Mouse (Mus musculus) thymus, postnatal 10 days (tissue): ENCODE data around the gene Foxo1.

Experiments used
- DNase-seq, 2 experiments: peaks; one replicate each; pipeline ENCODE4 v3.0.0; 2021; ENCODE audit warnings: low spot score in 2 of 2

Foxo1 gene

DNA sequence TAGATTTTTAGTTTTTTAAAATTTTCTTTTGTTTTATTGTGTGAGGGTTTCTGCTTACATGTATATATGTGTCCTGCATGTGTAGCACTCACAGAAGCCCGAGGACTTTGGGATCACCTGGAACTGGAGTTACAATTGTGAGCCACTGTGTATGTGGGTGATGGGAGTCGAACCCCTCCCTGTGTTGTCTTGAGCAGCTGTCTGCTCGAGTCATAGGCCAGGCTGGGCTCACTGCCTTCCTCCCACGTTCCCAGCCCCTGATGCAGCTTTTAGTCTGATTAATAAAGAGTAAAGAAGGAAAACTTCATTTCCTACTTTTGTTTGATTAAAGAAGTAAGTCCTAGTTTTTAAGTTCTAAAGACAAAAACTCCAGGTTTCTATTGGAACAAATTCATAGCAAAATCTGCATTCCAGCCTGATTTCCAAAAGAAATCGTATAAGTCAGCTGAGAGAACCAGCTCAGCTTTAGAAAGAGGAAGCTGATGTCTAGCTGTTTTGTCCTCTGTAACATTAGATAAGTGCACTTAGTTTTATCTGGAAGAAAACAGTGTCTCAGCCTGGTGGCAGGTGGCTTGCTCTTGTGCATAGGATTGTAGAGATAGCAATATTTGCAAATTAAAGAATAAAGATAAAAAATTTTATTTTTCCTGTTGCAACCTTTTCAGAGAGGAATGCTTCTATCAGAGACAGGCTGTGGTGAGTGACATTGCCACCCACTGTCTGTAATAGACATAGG lies 40.6 kb downstream of the Foxo1 start:
- DNase-seq: no peak

DNA sequence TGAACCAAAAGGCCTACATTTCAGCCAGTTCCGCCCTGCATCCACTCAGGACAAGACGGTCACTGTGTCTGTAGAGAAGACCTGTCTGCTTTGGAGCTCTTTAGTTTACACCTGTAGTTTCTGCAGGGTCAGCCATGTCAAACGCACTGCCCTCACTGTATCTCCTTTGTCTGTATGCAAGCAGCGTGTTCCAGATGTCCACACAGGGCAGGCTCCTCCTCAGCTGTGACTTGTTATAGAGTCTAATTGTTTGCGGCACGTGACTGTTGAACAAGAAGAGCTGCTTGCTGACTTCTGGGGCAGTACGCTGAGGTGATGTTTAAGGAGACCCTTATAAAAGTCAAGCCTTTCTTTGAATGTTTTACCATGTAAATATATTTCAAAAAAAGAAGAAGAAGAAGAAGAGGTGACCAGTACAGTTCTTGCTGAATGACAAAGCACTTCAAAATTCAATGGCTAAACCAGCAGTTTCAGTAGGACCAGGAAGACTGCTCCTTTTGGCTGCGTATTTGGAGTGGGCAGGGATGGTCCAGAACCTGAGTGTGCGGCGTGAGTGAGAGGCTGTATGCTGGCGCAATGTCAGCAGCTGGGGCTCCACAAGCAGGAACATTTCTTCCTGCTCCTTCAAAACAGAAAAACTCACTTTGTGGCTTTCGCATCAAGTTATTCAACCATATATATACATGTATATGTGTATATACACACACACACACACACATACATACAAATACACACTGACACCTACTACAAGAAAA lies 52.6 kb downstream of the Foxo1 start:
- DNase-seq: no peak

DNA sequence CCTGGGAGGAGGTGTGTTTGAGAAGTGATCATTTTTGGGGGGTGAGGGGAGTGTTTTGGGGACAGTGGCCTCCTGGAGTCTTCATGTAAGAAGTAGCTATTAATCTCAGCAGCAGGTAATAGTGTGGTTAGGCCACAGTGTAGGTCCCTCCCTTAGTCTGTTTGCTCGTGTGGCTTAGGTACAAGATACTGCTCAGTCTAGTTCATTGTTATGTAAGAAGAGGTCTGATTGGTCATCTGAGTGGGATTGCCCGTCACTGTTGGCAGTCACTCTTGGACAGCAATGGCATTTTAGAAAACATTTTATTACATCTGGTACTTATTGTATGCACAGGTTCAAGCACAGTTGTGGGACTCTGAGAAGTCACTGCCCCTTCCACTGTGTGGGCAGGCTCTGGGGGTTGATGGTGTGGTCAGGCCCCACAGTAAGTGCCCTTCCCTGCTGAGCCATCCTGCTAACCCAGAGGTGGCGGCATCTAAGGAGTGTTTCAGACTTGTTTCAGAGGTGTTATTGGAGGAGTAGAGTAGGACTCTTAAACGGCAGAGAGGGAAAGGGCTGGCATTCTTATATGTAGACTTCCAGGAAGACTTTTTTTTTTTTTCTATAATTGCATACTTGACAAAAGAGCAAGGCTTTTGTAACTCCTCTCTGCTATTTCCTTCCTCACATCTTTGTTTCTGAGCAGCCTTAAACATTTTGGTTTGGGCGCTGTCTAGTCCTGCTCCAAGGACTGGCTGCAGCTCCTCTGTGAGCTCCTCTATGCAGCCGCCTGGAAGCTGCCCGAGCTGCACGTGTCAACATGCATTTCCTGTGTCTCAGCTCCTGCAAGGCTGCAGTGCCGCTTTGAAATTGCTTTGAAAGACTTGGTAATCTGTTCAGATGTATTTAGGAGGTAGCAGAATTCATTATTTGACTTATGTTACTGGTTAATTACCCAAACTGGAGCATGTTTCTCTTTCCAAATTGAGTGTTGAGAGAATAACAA lies 54.6 kb downstream of the Foxo1 start:
- peak; percentile 48 to 54 for DNase-seq

DNA sequence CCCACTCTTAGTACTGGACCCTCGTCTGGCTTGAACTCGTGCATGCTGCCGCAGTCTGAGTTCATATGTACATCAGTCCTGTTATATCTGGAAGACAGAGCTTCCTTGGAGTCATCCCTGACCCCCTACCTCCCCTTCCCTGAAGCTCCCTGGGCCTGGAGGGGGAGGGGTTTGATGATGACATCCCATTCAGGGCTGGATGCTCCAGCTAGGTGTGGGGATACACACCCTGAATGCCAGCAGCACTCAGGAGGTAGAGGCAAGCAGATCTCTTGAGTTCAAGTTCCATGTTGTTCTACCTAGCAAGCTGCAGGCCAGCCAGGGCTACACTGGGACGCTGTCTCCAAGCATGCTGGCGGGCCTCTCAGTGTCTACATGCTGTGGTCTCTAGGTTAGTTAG lies 56.9 kb downstream of the Foxo1 start:
- no peak for DNase-seq

DNA sequence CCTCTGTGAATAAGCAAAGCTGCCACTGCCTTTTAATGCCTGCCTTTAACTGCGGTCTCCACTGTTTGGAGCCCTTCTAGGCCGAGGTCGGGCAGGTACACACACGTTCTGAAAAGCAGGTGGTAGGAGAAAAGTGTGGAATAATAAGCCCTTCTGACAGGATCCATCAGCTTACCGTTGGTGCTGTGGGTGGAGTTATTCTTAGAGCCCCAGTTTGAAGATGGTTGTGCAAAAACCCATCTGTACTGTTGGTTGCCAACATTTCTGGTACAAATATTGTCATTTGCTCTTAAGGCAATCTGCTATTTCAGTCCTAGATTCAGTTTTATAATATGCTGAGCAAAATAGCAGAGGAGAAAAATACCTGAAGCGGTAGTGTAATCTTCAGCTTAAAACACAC lies 58.6 kb downstream of the Foxo1 start:
- no peak for DNase-seq

DNA sequence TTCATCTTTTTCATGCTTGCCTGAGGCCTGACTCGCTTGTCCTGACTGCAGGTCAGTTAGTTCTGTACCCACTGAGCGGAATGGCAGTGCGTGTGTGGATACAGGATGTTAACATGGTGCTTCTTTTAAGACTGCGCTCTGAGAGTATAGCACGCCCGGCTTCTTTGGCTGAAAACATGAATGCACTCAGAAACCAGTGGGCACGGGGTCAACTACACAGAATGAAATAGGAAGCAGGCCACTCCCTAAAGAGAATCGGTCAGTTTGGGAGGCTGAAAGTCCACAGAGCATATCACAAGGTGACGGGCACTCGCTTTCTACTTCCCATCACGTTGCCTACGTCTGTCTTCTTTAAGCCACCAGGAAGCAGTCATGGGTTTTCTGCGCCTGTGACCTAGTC lies 59.0 kb downstream of the Foxo1 start:
- no peak for DNase-seq

DNA sequence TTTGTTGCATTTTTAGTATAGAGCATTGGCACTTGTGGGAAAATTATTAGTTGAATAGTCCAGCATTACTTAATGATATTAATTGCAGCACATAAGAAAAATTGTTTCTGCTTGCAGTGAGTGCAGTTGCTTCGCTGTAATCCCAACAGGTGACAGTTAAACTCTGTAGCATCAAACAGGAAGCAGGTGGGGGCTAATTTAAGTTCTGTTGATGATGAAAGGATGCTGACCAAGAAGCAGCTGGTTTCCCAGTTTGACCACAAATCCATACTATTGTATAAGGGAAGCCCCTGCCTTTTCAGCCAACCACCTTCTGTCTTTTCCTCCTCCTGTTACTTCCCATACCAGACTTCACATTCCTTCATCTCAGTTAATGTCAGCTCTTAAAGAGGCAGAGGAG lies 63.6 kb downstream of the Foxo1 start:
- DNase-seq: no peak

DNA sequence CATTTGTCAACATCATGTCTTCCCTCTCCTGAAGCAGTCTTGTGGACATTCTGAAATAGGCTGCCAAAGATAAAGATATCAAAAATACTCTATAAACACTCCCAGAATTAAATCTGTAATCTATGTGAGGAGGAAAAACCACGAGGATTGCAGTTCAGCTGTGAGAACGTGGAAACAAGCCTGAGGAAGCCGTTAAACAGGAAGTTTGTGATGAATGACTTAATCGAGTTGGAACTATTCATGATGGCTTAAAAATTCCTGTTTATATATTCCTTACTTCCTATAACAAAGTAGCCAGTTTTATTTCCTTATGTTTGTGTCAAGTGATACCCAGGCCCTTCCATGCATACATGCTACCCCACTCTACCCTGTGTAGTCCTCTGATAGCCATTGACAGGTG lies 70.6 kb downstream of the Foxo1 start:
- DNase-seq: no peak

DNA sequence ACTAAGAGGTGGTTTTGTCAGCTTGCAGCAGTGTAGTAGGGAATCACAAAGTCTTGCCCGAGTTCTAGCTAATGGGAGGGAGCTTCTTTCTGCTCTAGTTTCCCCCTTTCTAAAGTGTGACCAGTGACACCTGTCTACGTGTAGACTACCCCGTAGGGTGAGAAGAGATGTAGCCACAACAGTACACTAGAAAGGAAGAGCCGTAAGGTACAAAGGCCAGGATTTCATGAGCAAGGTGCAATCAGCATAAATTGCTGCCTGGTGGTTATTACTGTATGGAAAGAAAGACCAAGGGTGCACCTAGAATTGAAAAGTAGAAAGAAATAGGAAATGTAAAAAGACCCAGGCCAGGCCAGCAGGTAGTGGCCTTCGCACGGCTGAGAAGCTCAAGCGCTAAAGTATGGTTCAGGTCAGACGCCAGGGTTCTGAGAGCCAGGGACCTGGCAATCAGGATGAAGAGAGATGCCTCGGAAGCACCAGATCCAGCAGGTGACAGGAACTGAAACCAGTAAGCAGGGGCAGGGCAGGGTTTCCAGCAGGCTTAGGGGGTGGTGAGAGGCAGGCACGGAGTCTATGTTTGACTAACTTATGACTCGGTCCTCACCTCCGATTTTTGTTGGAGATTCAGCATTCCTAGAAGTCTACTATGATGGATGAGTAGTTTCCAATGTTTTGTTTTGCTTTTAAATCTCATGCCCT lies 72.3 kb downstream of the Foxo1 start:
- no peak for DNase-seq

DNA sequence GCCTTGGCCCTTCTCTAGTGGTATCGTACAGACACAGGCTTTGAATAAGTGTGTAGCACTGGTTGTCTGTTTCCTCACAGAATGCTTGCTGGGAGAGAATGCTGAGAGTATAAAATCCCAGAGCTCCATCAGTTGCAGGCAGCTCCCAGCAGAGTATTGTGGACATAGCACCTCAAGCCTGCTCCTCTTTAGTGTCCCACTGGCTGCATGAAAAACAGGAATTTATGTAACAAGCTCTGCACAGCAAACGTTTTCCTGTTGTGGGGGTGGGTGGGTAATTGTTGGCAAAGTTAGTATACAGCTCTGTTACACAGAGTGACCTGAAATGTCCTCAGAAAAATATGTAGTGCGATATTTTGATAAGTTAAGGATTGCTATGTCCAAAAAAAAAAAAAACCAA lies 74.1 kb downstream of the Foxo1 start:
- DNase-seq: no peak

DNA sequence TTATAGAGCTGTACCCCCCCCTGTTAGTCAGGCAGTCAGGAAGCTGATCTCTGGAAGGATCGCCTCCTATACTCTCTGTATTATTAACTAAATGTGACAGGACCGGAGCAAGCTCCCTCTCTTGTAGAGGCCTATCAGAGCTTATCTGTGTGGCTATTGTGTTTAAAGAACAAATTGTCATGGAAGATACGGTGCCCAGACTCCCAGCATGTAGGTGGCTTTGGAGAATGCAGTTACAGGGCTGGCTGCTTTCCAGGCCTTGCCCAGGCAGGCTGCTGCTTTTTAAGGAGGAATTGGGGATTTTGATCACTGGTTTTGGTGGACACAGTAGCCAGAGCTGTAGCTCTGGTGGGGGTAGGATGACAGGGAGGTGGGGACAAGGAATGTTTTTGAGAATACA lies 74.7 kb downstream of the Foxo1 start:
- no peak for DNase-seq

DNA sequence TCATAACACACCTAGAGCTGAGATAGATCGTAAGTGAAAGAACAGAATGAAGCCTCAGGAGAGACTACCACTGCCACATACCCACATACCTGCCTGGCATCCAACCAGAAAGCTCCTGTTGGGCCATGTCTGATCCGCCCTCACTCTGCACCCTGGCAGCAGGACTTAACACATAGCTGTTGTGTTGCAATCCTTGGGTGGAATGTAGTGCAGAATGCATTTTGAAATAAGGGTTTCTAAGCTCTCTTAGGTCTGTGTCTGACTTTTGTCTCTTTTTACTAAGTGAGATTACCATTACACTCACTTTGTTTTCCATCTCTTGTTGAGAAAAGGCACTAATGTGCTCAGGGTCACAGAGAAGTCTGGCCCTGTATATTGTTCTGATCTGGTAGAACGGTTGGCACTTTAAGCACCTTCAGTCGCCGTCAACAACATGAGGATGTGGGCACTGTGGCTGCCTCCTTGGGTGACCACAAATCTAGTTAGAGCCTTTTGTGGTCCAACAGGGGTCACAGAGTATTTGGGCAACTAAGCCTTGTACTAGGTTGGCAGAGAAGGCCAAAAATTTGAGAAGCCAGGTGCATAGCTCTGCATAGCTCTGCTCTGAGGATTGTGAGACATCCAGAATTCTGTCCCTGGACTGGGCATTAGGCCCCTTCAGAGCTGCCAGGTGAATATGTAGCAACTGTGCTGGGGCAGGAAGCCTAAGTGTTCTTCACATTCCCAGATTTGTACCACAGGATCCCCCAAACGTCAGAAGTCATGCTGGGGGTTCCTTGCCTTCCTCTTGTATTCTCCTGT lies 75.3 kb downstream of the Foxo1 start:
- DNase-seq: peak in 1 of 2 experiments; percentile 20

DNA sequence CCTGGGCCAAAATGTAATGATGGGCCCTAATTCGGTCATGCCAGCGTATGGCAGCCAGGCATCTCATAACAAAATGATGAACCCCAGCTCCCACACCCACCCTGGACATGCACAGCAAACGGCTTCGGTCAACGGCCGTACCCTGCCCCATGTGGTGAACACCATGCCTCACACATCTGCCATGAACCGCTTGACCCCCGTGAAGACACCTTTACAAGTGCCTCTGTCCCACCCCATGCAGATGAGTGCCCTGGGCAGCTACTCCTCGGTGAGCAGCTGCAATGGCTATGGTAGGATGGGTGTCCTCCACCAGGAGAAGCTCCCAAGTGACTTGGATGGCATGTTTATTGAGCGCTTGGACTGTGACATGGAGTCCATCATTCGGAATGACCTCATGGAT lies 77.7 kb downstream of the Foxo1 start:
- no peak for DNase-seq

DNA sequence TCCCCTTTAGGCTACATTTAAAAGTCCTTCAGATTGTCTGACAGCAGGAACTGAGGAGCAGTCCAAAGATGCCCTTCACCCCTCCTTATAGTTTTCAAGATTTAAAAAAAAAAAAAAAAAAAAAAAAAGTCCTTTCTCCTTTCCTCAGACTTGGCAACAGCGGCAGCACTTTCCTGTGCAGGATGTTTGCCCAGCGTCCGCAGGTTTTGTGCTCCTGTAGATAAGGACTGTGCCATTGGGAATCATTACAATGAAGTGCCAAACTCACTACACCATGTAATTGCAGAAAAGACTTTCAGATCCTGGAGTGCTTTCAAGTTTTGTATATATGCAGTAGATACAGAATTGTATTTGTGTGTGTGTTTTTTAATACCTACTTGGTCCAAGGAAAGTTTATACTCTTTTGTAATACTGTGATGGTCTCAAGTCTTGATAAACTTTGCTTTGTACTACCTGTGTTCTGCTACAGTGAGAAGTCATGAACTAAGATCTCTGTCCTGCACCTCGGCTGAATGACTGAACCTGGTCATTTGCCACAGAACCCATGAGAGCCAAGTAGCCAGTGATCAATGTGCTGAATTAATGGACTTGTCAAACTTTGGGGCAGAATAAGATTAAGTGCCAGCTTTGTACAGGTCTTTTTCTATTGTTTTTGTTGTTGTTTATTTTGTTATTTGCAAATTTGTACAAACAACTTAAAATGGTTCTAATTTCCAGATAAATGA lies 79.0 kb downstream of the Foxo1 start:
- no peak for DNase-seq

DNA sequence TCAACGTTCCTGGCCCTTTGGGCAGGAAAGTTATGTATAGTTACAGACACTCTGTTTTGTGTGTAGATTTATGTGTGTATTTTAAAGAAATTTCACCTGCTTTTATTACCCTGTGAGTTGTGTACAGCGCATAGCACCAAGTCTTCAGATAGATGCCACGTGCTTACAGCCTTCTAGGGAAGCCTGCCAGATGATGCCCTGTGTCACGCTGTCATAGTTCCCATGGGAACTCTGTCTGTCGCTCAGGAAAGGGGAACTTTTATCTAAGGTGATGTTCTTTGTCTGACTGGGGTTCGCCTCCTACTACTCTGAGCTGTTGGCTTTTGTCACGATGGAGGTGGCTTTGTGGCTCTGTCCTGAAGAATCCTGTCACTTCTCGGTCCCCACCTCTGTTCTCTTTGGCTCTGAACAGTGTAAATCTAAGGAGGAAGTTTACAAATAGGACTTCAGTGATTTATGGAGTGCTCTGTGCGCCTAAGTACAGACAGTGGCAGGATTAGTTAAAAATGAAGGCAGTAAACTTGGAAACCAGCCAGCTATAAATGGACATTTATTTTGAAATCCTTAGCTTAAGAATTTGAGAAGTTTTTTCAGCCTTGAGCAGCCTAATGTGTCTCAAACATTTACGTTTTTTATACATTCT lies 80.0 kb downstream of the Foxo1 start:
- DNase-seq: no peak

DNA sequence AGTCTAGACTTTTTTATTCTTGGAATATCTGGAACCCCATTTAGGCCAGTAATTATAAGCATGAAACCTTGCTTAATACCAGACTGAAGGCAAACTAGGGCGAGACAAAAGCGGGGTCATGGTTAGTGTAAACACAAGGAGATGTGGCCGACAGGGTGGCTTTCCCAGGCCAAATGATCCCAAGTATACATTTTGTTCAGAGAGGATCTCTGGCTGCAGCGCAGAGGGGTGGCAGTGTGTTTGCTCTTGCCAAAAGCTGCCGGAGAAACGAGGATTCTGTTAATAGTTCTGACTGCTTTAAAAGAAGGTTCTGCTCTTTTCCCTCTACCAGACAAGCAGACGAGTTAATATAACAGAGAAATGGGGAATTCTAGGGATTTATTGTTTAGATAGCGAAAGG lies 82.5 kb downstream of the Foxo1 start:
- DNase-seq: no peak

DNA sequence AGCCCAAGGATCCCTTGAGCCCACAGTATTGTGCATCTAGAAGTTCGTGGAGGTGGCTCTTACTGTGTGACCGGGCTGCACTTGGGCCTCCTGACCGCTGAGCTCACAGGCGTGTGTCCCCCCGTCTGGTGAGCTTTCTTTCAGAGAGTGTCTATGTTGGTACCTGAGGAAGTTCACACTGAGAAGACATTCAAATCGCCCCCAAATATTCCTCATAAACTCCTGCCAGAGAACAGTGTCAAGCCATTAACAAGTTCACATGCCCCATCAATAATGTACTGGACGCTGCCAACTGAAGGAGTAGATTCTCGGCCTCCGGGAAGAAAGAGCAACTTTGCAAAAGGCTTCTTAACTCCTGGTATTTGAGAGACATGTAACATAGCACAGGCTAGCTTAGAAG lies 83.8 kb downstream of the Foxo1 start:
- no peak for DNase-seq

DNA sequence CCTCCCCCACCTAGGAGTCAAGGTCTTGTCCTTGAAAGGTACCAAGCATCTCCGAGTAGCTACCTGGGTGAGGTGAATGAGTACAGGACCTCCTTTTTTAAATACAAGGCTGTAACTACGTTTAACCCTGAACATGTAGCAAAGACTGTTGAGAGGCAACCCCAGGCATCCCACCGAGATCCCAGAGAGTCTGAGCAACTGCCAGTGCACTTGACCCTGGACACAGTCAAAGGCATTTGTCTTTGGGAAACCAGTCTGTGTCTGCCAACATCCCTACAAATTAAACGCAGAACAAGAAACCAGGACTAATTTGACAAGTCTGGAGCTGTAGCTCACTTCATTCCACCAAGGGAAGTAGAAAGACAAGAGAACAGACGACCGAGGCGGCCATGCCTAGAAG lies 86.1 kb downstream of the Foxo1 start:
- no peak for DNase-seq

DNA sequence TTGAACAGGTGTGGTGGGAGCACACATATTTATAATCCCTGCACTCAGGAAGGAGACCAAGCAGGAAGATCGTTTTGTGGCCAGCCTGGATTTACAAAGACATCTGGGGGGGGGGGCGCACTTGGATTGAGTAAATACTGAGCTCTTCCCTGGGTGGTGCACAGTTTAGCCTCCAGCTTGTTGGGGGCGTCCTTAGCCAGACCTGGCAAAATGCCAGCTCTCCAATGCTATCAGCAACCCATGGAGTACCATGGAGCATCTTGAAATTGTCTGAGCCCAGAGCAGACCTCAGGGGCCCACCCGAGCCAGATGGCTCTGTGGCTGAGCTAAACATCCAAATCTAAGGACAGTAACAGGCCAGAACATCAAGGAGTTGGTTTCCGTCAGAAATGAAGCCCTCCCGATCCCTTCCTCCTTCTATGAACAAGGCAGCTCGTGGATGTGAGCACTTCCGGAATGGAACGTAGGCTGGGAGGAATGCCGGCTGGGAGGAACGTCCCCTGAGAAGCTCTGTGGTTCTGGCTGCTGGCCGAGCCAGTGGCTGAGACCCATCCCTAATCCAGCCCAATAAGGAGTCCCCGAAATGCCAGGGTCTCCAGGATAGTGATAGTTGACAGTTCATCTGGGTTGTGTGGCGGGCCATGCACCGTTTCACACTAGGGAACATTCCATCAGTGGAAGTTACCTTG lies 89.3 kb downstream of the Foxo1 start:
- DNase-seq: no peak
